Mouse (Mus musculus) embryonic facial prominence, embryonic 11.5 days (tissue): ENCODE measurements around the gene Reg3g. TPM values are rescaled to one million over a fixed set of nuclear protein-coding genes. Genes with fewer than 3 reads are reported as not detected.
"Not testable (repeated sequence)": the region's sequence is repeated elsewhere in the genome, so short reads cannot be mapped to it uniquely, and the experiment has no call there.

ENCODE experiments used
- ATAC-seq: fragments of 200-750 bp; cut with Nextera tagmentation; replicated peaks from 2 replicates; pipeline ENCODE4 v1.8.0; 2017; ENCODE audit warnings: low read depth; ENCODE audit not compliant: insufficient number of reproducible peaks, low FRiP score, low TSS enrichment
- DNase-seq: peaks from one replicate; pipeline ENCODE4 v3.0.0-alpha.2; 2015; ENCODE audit warnings: low spot score
- H3K27ac ChIP-seq: fragments of 300-500 bp; sonication (generic); replicated peaks from 2 replicates; pipeline ENCODE4 v1.5.1; 2014; ENCODE audit warnings: mild to moderate bottlenecking, low read depth, low read length, control low read depth
- H3K27me3 ChIP-seq: fragments of 300-500 bp; sonication (generic); 2 replicates; pipeline ENCODE4 v1.6.1; 2014; ENCODE audit warnings: mild to moderate bottlenecking, low read length, moderate library complexity, mixed read lengths; ENCODE audit not compliant: control insufficient read depth, insufficient read depth
- H3K36me3 ChIP-seq: fragments of 300-500 bp; sonication (generic); replicated peaks from 2 replicates; pipeline ENCODE4 v1.6.1; 2014; ENCODE audit warnings: low read depth, mild to moderate bottlenecking, low read length, moderate library complexity, mixed read lengths; ENCODE audit not compliant: control insufficient read depth, insufficient read depth
- H3K4me1 ChIP-seq: fragments of 300-500 bp; sonication (generic); 2 replicates; pipeline ENCODE4 v1.6.1; 2014; ENCODE audit warnings: low read length, mixed read lengths; ENCODE audit not compliant: control insufficient read depth, insufficient read depth
- H3K4me2 ChIP-seq: fragments of 300-500 bp; sonication (generic); 2 replicates; pipeline ENCODE4 v1.6.1; 2014; ENCODE audit warnings: low read depth, mild to moderate bottlenecking, control low read depth, low read length, moderate library complexity
- H3K4me3 ChIP-seq: fragments of 300-500 bp; sonication (generic); 2 replicates; pipeline ENCODE4 v1.5.1; 2014; ENCODE audit warnings: low read depth, low read length, control low read depth
- H3K9ac ChIP-seq: fragments of 300-500 bp; sonication (generic); replicated peaks from 2 replicates; pipeline ENCODE4 v1.6.1; 2014; ENCODE audit warnings: mild to moderate bottlenecking, control low read depth, low read length
- H3K9me3 ChIP-seq: fragments of 300-500 bp; sonication (generic); replicated peaks from 2 replicates; pipeline ENCODE4 v1.6.1; 2016; ENCODE audit warnings: mild to moderate bottlenecking, low read length, inconsistent platforms, mixed read lengths; ENCODE audit not compliant: control insufficient read depth
- WGBS: fragments of 180-500 bp; shearing (Covaris S2); extraction: QIAGEN DNeasy Blood & Tissue Kit; methylation state at CpG from one replicate; pipeline ENCODE4 v1.1.7; 2014; 5-methylcytosine and 5-hydroxymethylcytosine counted together
- polyA plus RNA-seq: library from polyadenylated mRNA; unstranded; fragments of >200 nt; fragmentation: Nextera tagmentation; extraction: Ambion mirVana; gene quantifications from 2 replicates; pipeline ENCODE4 v1.2.1, GENCODE M21; 2014

The Reg3g gene
- polyA plus RNA-seq, 1 experiment from 2014 or later: not detected

GRCm38 (mm10) chr6:78462360-78462759, 6.3 kb downstream of the Reg3g start:
- DNase-seq: no peak
- Histone ChIP-seq H3K4me2 (no peak overlapping the region), H3K27ac (no peak overlapping the region), H3K27me3 (no peaks in the 10 kb centered on the region), H3K9ac (no peak overlapping the region), H3K4me1 (no peaks in the 10 kb centered on the region), H3K9me3 (no peaks in the 10 kb centered on the region), H3K4me3 (no peak overlapping the region), H3K36me3 (no peaks in the 10 kb centered on the region)
- 84% methylated on average over 2 of the region's 2 CpGs for WGBS
- no peak for ATAC-seq

- no peak for DNase-seq
- Histone ChIP-seq H3K9me3 (no peaks in the 10 kb centered on the region), H3K27me3 (no peaks in the 10 kb centered on the region), H3K4me1 (no peaks in the 10 kb centered on the region), H3K9ac (no peak overlapping the region), H3K4me2 (no peak overlapping the region), H3K27ac (no peak overlapping the region), H3K4me3 (no peak overlapping the region), H3K36me3 (no peaks in the 10 kb centered on the region)
- WGBS: 42% methylated on average over 3 of the region's 3 CpGs
- ATAC-seq: no peak
These were observed 8.4 kb downstream of the Reg3g start for GRCm38 (mm10) chr6:78460191-78460825.

- 92% methylated on average over 2 of the region's 2 CpGs for WGBS
- no peak for ATAC-seq
These were observed 15.9 kb downstream of the Reg3g start for GRCm38 (mm10) chr6:78452804-78453203.

GRCm38 (mm10) chr6:78448409-78448808, 20.3 kb downstream of the Reg3g start:
- no peak for ATAC-seq
- no peak overlapping the region for H3K9ac ChIP-seq

More at GRCm38 (mm10) chr6:78452804-78453203, 15.9 kb downstream of the Reg3g start:
- Histone ChIP-seq H3K27me3 (no peaks in the 10 kb centered on the region), H3K36me3 (no peaks in the 10 kb centered on the region), H3K4me3 (no peak overlapping the region), H3K27ac (no peak overlapping the region), H3K9me3 (no peaks in the 10 kb centered on the region), H3K9ac (no peak overlapping the region), H3K4me1 (no peaks in the 10 kb centered on the region), H3K4me2 (no peak overlapping the region)
- DNase-seq: no peak

GRCm38 (mm10) chr6:78447202-78447601, 21.5 kb downstream of the Reg3g start:
- Histone ChIP-seq H3K4me2 (no peak overlapping the region), H3K4me3 (no peak overlapping the region), H3K9ac (no peak overlapping the region), H3K9me3 (no peaks in the 10 kb centered on the region), H3K27ac (no peak overlapping the region), H3K36me3 (no peaks in the 10 kb centered on the region), H3K4me1 (no peaks in the 10 kb centered on the region), H3K27me3 (no peaks in the 10 kb centered on the region)
- ATAC-seq: no peak
- DNase-seq: no peak
- WGBS: 76% methylated on average over 1 of the region's 1 CpGs

More at GRCm38 (mm10) chr6:78448409-78448808, 20.3 kb downstream of the Reg3g start:
- no peak overlapping the region for H3K27ac ChIP-seq
- no peaks in the 10 kb centered on the region for H3K9me3 ChIP-seq
- H3K4me1 ChIP-seq: no peaks in the 10 kb centered on the region
- no peak for DNase-seq
- H3K36me3 ChIP-seq: no peaks in the 10 kb centered on the region
- H3K4me2 ChIP-seq: no peak overlapping the region
- H3K27me3 ChIP-seq: no peaks in the 10 kb centered on the region
- H3K4me3 ChIP-seq: no peak overlapping the region

GRCm38 (mm10) chr6:78425497-78425896, 43.2 kb downstream of the Reg3g start:
- DNase-seq (no peak), ATAC-seq (no peak)
- no peaks in the 10 kb centered on the region for H3K36me3 ChIP-seq
- no peaks in the 10 kb centered on the region for H3K4me1 ChIP-seq
- no peaks in the 10 kb centered on the region for H3K27me3 ChIP-seq
- H3K4me3 ChIP-seq: no peak overlapping the region
- H3K9ac ChIP-seq: no peak overlapping the region
- no peak overlapping the region for H3K4me2 ChIP-seq
- H3K27ac ChIP-seq: no peak overlapping the region
- no peaks in the 10 kb centered on the region for H3K9me3 ChIP-seq
- 93% methylated on average over 3 of the region's 3 CpGs for WGBS

- not testable (repeated sequence) for H3K9me3 ChIP-seq, DNase-seq, H3K4me1 ChIP-seq, H3K27me3 ChIP-seq, H3K4me3 ChIP-seq, H3K36me3 ChIP-seq, ATAC-seq, H3K27ac ChIP-seq, H3K9ac ChIP-seq, H3K4me2 ChIP-seq
These were observed 46.3 kb downstream of the Reg3g start, which contains the start of gene Reg1 for GRCm38 (mm10) chr6:78422411-78422810. TSS of gene Reg1 (plus strand) at chr6:78422711.
